Mouse (Mus musculus): ENCODE data around the gene Cnpy4. TPM values are rescaled to one million over a fixed set of nuclear protein-coding genes. Genes with fewer than 3 reads are reported as not detected.

Gene Cnpy4
- 5.0 and 7.1 TPM in 2 replicates for polyA plus RNA-seq (2012; rRNA removed)

GRCm38 (mm10) chr5:138186950-138187638, at the start of gene Cnpy4, which contains the start of gene Taf6:
Cnpy4 (plus strand) TSS chr5:138187485.
Taf6 (minus strand) TSS chr5:138187451.
- no peak for DNase-seq (ENCODE audit: low read depth)

- no peak for DNase-seq (ENCODE audit: low read depth)
Observed at GRCm38 (mm10) chr5:138137935-138138549, 49.2 kb upstream of the Cnpy4 start.

GRCm38 (mm10) chr5:138138585-138138984, 48.7 kb upstream of the Cnpy4 start:
- DNase-seq (ENCODE audit: low read depth), result no peak

GRCm38 (mm10) chr5:138154390-138154789, 32.9 kb upstream of the Cnpy4 start:
- DNase-seq (ENCODE audit: low read depth), result no peak

- peak; percentile 88 for DNase-seq (ENCODE audit: low read depth)
Observed at GRCm38 (mm10) chr5:138155443-138155976, 31.8 kb upstream of the Cnpy4 start, which contains the start of gene Zfp113. Zfp113 (minus strand) TSS chr5:138155744.

GRCm38 (mm10) chr5:138160224-138160762, 27.0 kb upstream of the Cnpy4 start:
- no peak for DNase-seq (ENCODE audit: low read depth)

GRCm38 (mm10) chr5:138160842-138161665, 26.2 kb upstream of the Cnpy4 start, which contains the start of gene Cops6:
Cops6 (plus strand) TSS chr5:138161071.
- no peak for DNase-seq (ENCODE audit: low read depth)

GRCm38 (mm10) chr5:138163046-138163445, 24.2 kb upstream of the Cnpy4 start:
- no peak for DNase-seq (ENCODE audit: low read depth)

GRCm38 (mm10) chr5:138163610-138164009, 23.7 kb upstream of the Cnpy4 start:
- DNase-seq (ENCODE audit: low read depth), result no peak

GRCm38 (mm10) chr5:138165594-138165993, 21.7 kb upstream of the Cnpy4 start:
- no peak for DNase-seq (ENCODE audit: low read depth)

GRCm38 (mm10) chr5:138170936-138171561, 16.2 kb upstream of the Cnpy4 start:
- DNase-seq (ENCODE audit: low read depth), result no peak

GRCm38 (mm10) chr5:138171695-138172491, 15.4 kb upstream of the Cnpy4 start, which contains the start of the genes Ap4m1 and Mcm7:
Ap4m1 (plus strand) TSS chr5:138172002.
Mcm7 (minus strand) TSS chr5:138172422.
- DNase-seq (ENCODE audit: low read depth), result no peak

- no peak for DNase-seq (ENCODE audit: low read depth)
Observed at GRCm38 (mm10) chr5:138173217-138173616, 14.1 kb upstream of the Cnpy4 start.

GRCm38 (mm10) chr5:138187661-138188306, 499 bp downstream of the Cnpy4 start:
- DNase-seq (ENCODE audit: low read depth), result no peak

- DNase-seq (ENCODE audit: low read depth), result no peak
Observed at GRCm38 (mm10) chr5:138193771-138194727, 6.8 kb downstream of the Cnpy4 start, which contains the start of gene Mblac1. Mblac1 (plus strand) TSS chr5:138194314.

- no peak for DNase-seq (ENCODE audit: low read depth)
Observed at GRCm38 (mm10) chr5:138194755-138195345, 7.6 kb downstream of the Cnpy4 start.

- no peak for DNase-seq (ENCODE audit: low read depth)
Observed at GRCm38 (mm10) chr5:138195463-138195862, 8.2 kb downstream of the Cnpy4 start.

- DNase-seq (ENCODE audit: low read depth), result no peak
Observed at GRCm38 (mm10) chr5:138199576-138199975, 12.3 kb downstream of the Cnpy4 start.

Data from gonadal fat pad, adult 2 months (tissue).